Mouse (Mus musculus): ENCODE data around the gene Il4i1. TPM values are rescaled to one million over a fixed set of nuclear protein-coding genes. Genes with fewer than 3 reads are reported as not detected.

The Il4i1 gene
- total RNA-seq (2021) (1 to 10 TPM; 1.6 to 1.8 TPM), polyA plus RNA-seq (2012; rRNA removed) (2.6 and 3.0 TPM in 2 replicates)
- long read RNA-seq, partial matches to known transcripts: 0 of 1 reads
- long read RNA-seq, other reads (novel, unspliced or antisense): 1 of 1 reads

GRCm38 (mm10) chr7:44815721-44816469 lies at the start of gene Il4i1, which contains the start of gene Nup62:
TSS of gene Il4i1 (plus strand) at chr7:44816387.
TSS of gene Nup62 (plus strand) at chr7:44816088.
- peak; percentile 99 for DNase-seq

GRCm38 (mm10) chr7:44768129-44768528 lies 48.1 kb upstream of the Il4i1 start:
- no peak for DNase-seq

- peak; percentile 59 for DNase-seq
Measured at GRCm38 (mm10) chr7:44770046-44770578, 46.1 kb upstream of the Il4i1 start.

- DNase-seq: no peak
Measured at GRCm38 (mm10) chr7:44772591-44773204, 43.5 kb upstream of the Il4i1 start.

GRCm38 (mm10) chr7:44776849-44777498 lies 39.2 kb upstream of the Il4i1 start:
- no peak for DNase-seq

- DNase-seq: no peak
Measured at GRCm38 (mm10) chr7:44780101-44780500, 36.1 kb upstream of the Il4i1 start.

GRCm38 (mm10) chr7:44789531-44789930 lies 26.7 kb upstream of the Il4i1 start:
- DNase-seq: no peak

GRCm38 (mm10) chr7:44790066-44790465 lies 26.1 kb upstream of the Il4i1 start:
- no peak for DNase-seq

GRCm38 (mm10) chr7:44792781-44793180 lies 23.4 kb upstream of the Il4i1 start:
- no peak for DNase-seq

GRCm38 (mm10) chr7:44808927-44809326 lies 7.3 kb upstream of the Il4i1 start:
- DNase-seq: no peak

GRCm38 (mm10) chr7:44809466-44809865 lies 6.7 kb upstream of the Il4i1 start:
- DNase-seq: no peak

- DNase-seq: no peak
Measured at GRCm38 (mm10) chr7:44810365-44810764, 5.8 kb upstream of the Il4i1 start.

- no peak for DNase-seq
Measured at GRCm38 (mm10) chr7:44810819-44811557, 5.2 kb upstream of the Il4i1 start.

GRCm38 (mm10) chr7:44812651-44813325 lies 3.4 kb upstream of the Il4i1 start:
- DNase-seq: no peak

GRCm38 (mm10) chr7:44813985-44814384 lies 2.2 kb upstream of the Il4i1 start:
- DNase-seq: no peak

- no peak for DNase-seq
Measured at GRCm38 (mm10) chr7:44814423-44814822, 1.8 kb upstream of the Il4i1 start.

- no peak for DNase-seq
Measured at GRCm38 (mm10) chr7:44814952-44815553, 1.1 kb upstream of the Il4i1 start.

GRCm38 (mm10) chr7:44816470-44817021 lies 359 bp downstream of the Il4i1 start, which contains the start of gene Atf5:
TSS of gene Atf5 (minus strand) at chr7:44816658.
- peak; percentile 84 for DNase-seq

GRCm38 (mm10) chr7:44817441-44817840 lies 1.3 kb downstream of the Il4i1 start:
- DNase-seq: no peak

- no peak for DNase-seq
Measured at GRCm38 (mm10) chr7:44818164-44818563, 2.0 kb downstream of the Il4i1 start.

Data from adrenal gland, adult 2 months (tissue).